Mouse (Mus musculus): Measurements from ENCODE around the gene Prdm2. TPM values are rescaled to one million over a fixed set of nuclear protein-coding genes. Genes with fewer than 3 reads are reported as not detected.

The Prdm2 gene
- total and polyA plus RNA-seq, 3 experiments, result 4.3 to 13.5 TPM; not detected in 1

- peak overlapping the region; percentile 1; the same call in 1 of the 2 replicates for H3K27ac ChIP-seq (ENCODE audit: control insufficient read depth, low read depth, low read length)
- peaks cover 15 to 16% of the 10 kb centered on the region in 2 experiments for H3K36me3 ChIP-seq (ENCODE audit: control insufficient read depth in 1 of 2, insufficient read depth in 2 of 2, low read length in 2 of 2)
- H3K79me2 ChIP-seq (ENCODE audit: control insufficient read depth, insufficient read depth, low read length, poor library complexity), result peaks cover 17% of the 10 kb centered on the region
- peak; percentile 67 for DNase-seq (ENCODE audit: low read depth, low spot score)
- H3K27me3 ChIP-seq (ENCODE audit: control insufficient read depth in 1 of 2, insufficient read depth in 2 of 2, low read length in 2 of 2), result no peaks in the 10 kb centered on the region
- H3K9me3 ChIP-seq (replicated peaks; ENCODE audit: insufficient read depth, low read length), result no peaks in the 10 kb centered on the region
- H3K4me3 ChIP-seq (ENCODE audit: control insufficient read depth in 1 of 2, insufficient read depth in 1 of 2, low read depth in 2 of 2, low read length in 2 of 2), result no peak overlapping the region; a peak in 1 of 4 replicates
- no peak overlapping the region for H3K9ac ChIP-seq (ENCODE audit: control insufficient read depth, low read depth, low read length, poor library complexity, severe bottlenecking)
- TF ChIP-seq USF2 (IDR thresholded peaks at IDR 0.05; ENCODE audit: borderline replicate concordance in 1 of 2, insufficient read depth in 1 of 2, low read depth in 1 of 2, low read length in 2 of 2) (no peak), BHLHE40 (IDR thresholded peaks at IDR 0.05; ENCODE audit: borderline replicate concordance, low read depth, low read length) (no peak), E2F4 (IDR thresholded peaks at IDR 0.05; ENCODE audit: borderline replicate concordance, low read depth, low read length) (no peak), CTCF (IDR thresholded peaks at IDR 0.05 in 2 of 3, conservative IDR thresholded peaks at IDR 0.05 in 1 of 3; ENCODE audit: control insufficient read depth in 1 of 3, insufficient read depth in 1 of 3, low read depth in 2 of 3, low read length in 3 of 3, poor library complexity in 1 of 3, severe bottlenecking in 1 of 3) (no peak), MXI1 (IDR thresholded peaks at IDR 0.05; ENCODE audit: low read depth, low read length) (peak; percentile 37), CHD1 (IDR thresholded peaks at IDR 0.05; ENCODE audit: low read depth, low read length) (no peak), NELFE (IDR thresholded peaks at IDR 0.05; ENCODE audit: low read depth, low read length) (no peak), MEF2A (IDR thresholded peaks at IDR 0.05; ENCODE audit: extremely low read depth, insufficient replicate concordance, low read depth, low read length, poor library complexity, severe bottlenecking) (no peak), TCF12 (IDR thresholded peaks at IDR 0.05; ENCODE audit: low read depth, low read length) (0 out of 2 replicates have a peak, but pooled peaks have one; percentile 18), EP300 (IDR thresholded peaks at IDR 0.05; ENCODE audit: low read depth in 1 of 2, low read length in 2 of 2) (peak; percentile 46 to 63; a peak in 3 of 4 replicates), ETS1 (IDR thresholded peaks at IDR 0.05; ENCODE audit: low read depth, low read length) (peak; percentile 41; the same call in 1 of the 2 replicates), RCOR1 (IDR thresholded peaks at IDR 0.05; ENCODE audit: low read depth, low read length) (0 out of 2 replicates have a peak, but pooled peaks have one; percentile 25), MAZ (IDR thresholded peaks at IDR 0.05; ENCODE audit: low read depth, low read length) (no peak)
- H3K4me1 ChIP-seq (ENCODE audit: control insufficient read depth in 1 of 2, insufficient read depth in 2 of 2, low read length in 2 of 2), result peaks cover 8 to 11% of the 10 kb centered on the region in 2 experiments
Measured at GRCm38 (mm10) chr4:143143615-143144014, 69.2 kb downstream of the Prdm2 start.

GRCm38 (mm10) chr4:143141645-143142259 lies 71.0 kb downstream of the Prdm2 start:
- H3K4me1 ChIP-seq (ENCODE audit: control insufficient read depth in 1 of 2, insufficient read depth in 2 of 2, low read length in 2 of 2), result peaks cover 8 to 11% of the 10 kb centered on the region in 2 experiments
- no peak overlapping the region for H3K9ac ChIP-seq (ENCODE audit: control insufficient read depth, low read depth, low read length, poor library complexity, severe bottlenecking)
- no peak for DNase-seq (ENCODE audit: low read depth, low spot score)
- peaks cover 14% of the 10 kb centered on the region for H3K79me2 ChIP-seq (ENCODE audit: control insufficient read depth, insufficient read depth, low read length, poor library complexity)
- H3K9me3 ChIP-seq (replicated peaks; ENCODE audit: insufficient read depth, low read length), result no peaks in the 10 kb centered on the region
- no peaks in the 10 kb centered on the region for H3K27me3 ChIP-seq (ENCODE audit: control insufficient read depth in 1 of 2, insufficient read depth in 2 of 2, low read length in 2 of 2)
- peaks cover 15 to 16% of the 10 kb centered on the region in 2 experiments for H3K36me3 ChIP-seq (ENCODE audit: control insufficient read depth in 1 of 2, insufficient read depth in 2 of 2, low read length in 2 of 2)
- H3K4me3 ChIP-seq (ENCODE audit: control insufficient read depth in 1 of 2, insufficient read depth in 1 of 2, low read depth in 2 of 2, low read length in 2 of 2), result no peak overlapping the region
- H3K27ac ChIP-seq (ENCODE audit: control insufficient read depth, low read depth, low read length), result no peak overlapping the region
- TF ChIP-seq MYB (IDR thresholded peaks at IDR 0.05; ENCODE audit: low read depth, low read length), result no peak
- no peak for TF ChIP-seq MAFK (IDR thresholded peaks at IDR 0.05; ENCODE audit: borderline replicate concordance, low read depth, low read length)
- no peak for TF ChIP-seq USF2 (IDR thresholded peaks at IDR 0.05; ENCODE audit: borderline replicate concordance in 1 of 2, insufficient read depth in 1 of 2, low read depth in 1 of 2, low read length in 2 of 2)
- no peak for TF ChIP-seq GATA1 (IDR thresholded peaks at IDR 0.05; ENCODE audit: low read depth, low read length)
- TF ChIP-seq ETS1 (IDR thresholded peaks at IDR 0.05; ENCODE audit: low read depth, low read length), result no peak
- TF ChIP-seq TBP (IDR thresholded peaks at IDR 0.05; ENCODE audit: low read depth, low read length), result no peak
- TF ChIP-seq MXI1 (IDR thresholded peaks at IDR 0.05; ENCODE audit: low read depth, low read length), result no peak

All from MEL (cell line).